Mouse (Mus musculus) liver, embryonic 11.5 days (tissue): ENCODE measurements around the gene Rcsd1. TPM values are rescaled to one million over a fixed set of nuclear protein-coding genes. Genes with fewer than 3 reads are reported as not detected.

ENCODE experiments used
- ATAC-seq: fragments of 200-750 bp; cut with Nextera tagmentation; replicated peaks from 2 replicates; pipeline ENCODE4 v1.8.0; 2017; ENCODE audit warnings: moderate number of reproducible peaks, mild to moderate bottlenecking, moderate TSS enrichment, moderate library complexity; ENCODE audit not compliant: low FRiP score
- DNase-seq: peaks from one replicate; pipeline ENCODE4 v3.0.0-alpha.2; 2017; ENCODE audit warnings: low spot score
- H3K27ac ChIP-seq: fragments of 300-500 bp; sonication (generic); 2 replicates; pipeline ENCODE4 v1.5.1; 2014; ENCODE audit warnings: mild to moderate bottlenecking, low read depth, low read length, control low read depth
- H3K27me3 ChIP-seq: fragments of 300-500 bp; sonication (generic); replicated peaks from 2 replicates; pipeline ENCODE4 v1.6.1; 2014; ENCODE audit warnings: low read length, mixed read lengths; ENCODE audit not compliant: control insufficient read depth, insufficient read depth
- H3K36me3 ChIP-seq: fragments of 300-500 bp; sonication (generic); 2 replicates; pipeline ENCODE4 v1.6.1; 2014; ENCODE audit warnings: mild to moderate bottlenecking, low read length, moderate library complexity, mixed read lengths; ENCODE audit not compliant: control insufficient read depth, insufficient read depth
- H3K4me1 ChIP-seq: fragments of 300-500 bp; sonication (generic); replicated peaks from 2 replicates; pipeline ENCODE4 v1.6.1; 2014; ENCODE audit warnings: low read length, mixed read lengths; ENCODE audit not compliant: control insufficient read depth, insufficient read depth
- H3K4me2 ChIP-seq: fragments of 300-500 bp; sonication (generic); 2 replicates; pipeline ENCODE4 v1.6.1; 2014; ENCODE audit warnings: mild to moderate bottlenecking, control low read depth, moderate library complexity
- H3K4me3 ChIP-seq: fragments of 300-500 bp; sonication (generic); 2 replicates; pipeline ENCODE4 v1.5.1; 2014; ENCODE audit warnings: low read depth, low read length, control low read depth
- H3K9ac ChIP-seq: fragments of 300-500 bp; sonication (generic); 2 replicates; pipeline ENCODE4 v1.6.1; 2014; ENCODE audit warnings: low read depth, low read length, control low read depth
- H3K9me3 ChIP-seq: fragments of 300-500 bp; sonication (generic); 2 replicates; pipeline ENCODE4 v1.6.1; 2016; ENCODE audit warnings: low read length, inconsistent platforms, mixed read lengths; ENCODE audit not compliant: control insufficient read depth
- WGBS: fragments of 180-500 bp; shearing (Covaris S2); extraction: QIAGEN DNeasy Blood & Tissue Kit; methylation state at CpG from one replicate; pipeline ENCODE4 v1.1.7; 2014; 5-methylcytosine and 5-hydroxymethylcytosine counted together
- polyA plus RNA-seq: library from polyadenylated mRNA; unstranded; fragments of >200 nt; fragmentation: Nextera tagmentation; extraction: Ambion mirVana; gene quantifications from 2 replicates; pipeline ENCODE4 v1.2.1, GENCODE M21; 2014

Gene Rcsd1
- polyA plus RNA-seq, 1 experiment from 2014 or later = 17.8 TPM

- Histone ChIP-seq H3K36me3 (no peaks in the 10 kb centered on the region), H3K9me3 (no peaks in the 10 kb centered on the region), H3K27ac (peak overlapping the region; percentile 58), H3K9ac (peak overlapping the region; percentile 73), H3K27me3 (peaks cover 11% of the 10 kb centered on the region), H3K4me2 (peak overlapping the region; percentile 97), H3K4me3 (peak overlapping the region; percentile 70), H3K4me1 (peaks cover 38% of the 10 kb centered on the region)
- WGBS = under 1% methylated on average over 47 of the region's 47 CpGs
- ATAC-seq = peak; percentile 64
- DNase-seq = peak; percentile 66
Measured at GRCm38 (mm10) chr1:165707640-165708322, 1.8 kb downstream of the Rcsd1 start.

GRCm38 (mm10) chr1:165707241-165707639 is 2.3 kb downstream of the Rcsd1 start:
- Histone ChIP-seq H3K4me1 (peaks cover 44% of the 10 kb centered on the region), H3K27me3 (peaks cover 13% of the 10 kb centered on the region), H3K36me3 (no peaks in the 10 kb centered on the region), H3K9ac (peak overlapping the region; percentile 73), H3K9me3 (no peaks in the 10 kb centered on the region), H3K4me3 (peak overlapping the region; percentile 70), H3K27ac (peak overlapping the region; percentile 58; the same call in 1 of the 2 replicates), H3K4me2 (peak overlapping the region; percentile 97)
- ATAC-seq (no peak), DNase-seq (no peak)
- WGBS = 9% methylated on average over 10 of the region's 10 CpGs

DNA sequence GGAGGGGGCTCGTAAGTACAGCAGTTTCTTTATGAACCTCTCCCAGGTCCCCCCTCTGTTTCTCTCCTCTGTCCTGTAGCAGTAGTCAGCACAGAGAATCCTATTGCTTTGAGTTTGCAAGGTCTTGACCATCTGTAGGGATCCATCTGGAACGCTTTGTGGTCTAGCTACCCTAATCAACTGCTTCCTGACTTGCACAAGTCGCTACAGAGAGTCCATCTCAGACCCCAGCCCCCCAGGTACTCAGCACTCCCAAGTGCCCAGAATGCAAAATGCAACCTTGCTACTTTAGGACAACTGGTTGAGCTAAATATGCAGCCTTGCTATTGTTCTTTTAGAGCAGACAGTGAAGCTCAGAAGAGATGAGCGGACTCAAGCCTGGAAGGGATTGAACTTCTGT is 3.1 kb downstream of the Rcsd1 start:
- peak overlapping the region; percentile 70; the same call in 1 of the 2 replicates for H3K4me3 ChIP-seq
- H3K36me3 ChIP-seq = no peaks in the 10 kb centered on the region
- H3K4me1 ChIP-seq = peaks cover 51% of the 10 kb centered on the region
- peak overlapping the region; percentile 97 for H3K4me2 ChIP-seq
- DNase-seq = no peak
- peaks cover 16% of the 10 kb centered on the region for H3K27me3 ChIP-seq
- no peaks in the 10 kb centered on the region for H3K9me3 ChIP-seq
- H3K9ac ChIP-seq = no peak overlapping the region
- WGBS = 38% methylated on average over 4 of the region's 4 CpGs
- ATAC-seq = no peak
- no peak overlapping the region for H3K27ac ChIP-seq

DNA sequence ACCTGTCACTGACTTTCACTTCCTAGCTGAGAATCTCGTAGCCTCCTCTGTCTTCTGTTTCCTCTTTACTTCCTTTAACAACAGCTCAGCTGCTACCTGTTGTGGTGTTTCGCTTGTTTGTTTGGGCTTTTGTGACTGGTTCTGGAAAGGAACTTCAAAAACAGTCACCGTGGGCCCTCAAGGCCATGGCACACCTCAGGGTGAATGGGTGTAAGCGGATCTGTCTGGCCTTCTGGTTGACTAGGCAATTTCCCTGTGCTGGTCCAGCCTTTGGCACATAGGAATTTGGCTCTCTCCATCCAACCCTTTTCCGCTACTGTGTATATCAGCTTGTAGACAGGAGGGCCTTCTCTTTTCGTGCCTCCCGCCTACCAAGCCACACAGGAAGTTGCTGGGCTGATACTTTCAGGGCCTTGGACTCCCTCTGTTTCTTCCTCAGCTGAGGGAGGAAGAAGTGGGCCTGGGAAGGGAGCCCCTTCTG is 3.6 kb downstream of the Rcsd1 start:
- DNase-seq = no peak
- WGBS = 52% methylated on average over 7 of the region's 7 CpGs
- Histone ChIP-seq H3K4me1 (peaks cover 57% of the 10 kb centered on the region), H3K4me2 (peak overlapping the region; percentile 97), H3K27me3 (peaks cover 19% of the 10 kb centered on the region), H3K4me3 (no peak overlapping the region), H3K27ac (no peak overlapping the region), H3K36me3 (no peaks in the 10 kb centered on the region), H3K9ac (no peak overlapping the region), H3K9me3 (no peaks in the 10 kb centered on the region)
- no peak for ATAC-seq

DNA sequence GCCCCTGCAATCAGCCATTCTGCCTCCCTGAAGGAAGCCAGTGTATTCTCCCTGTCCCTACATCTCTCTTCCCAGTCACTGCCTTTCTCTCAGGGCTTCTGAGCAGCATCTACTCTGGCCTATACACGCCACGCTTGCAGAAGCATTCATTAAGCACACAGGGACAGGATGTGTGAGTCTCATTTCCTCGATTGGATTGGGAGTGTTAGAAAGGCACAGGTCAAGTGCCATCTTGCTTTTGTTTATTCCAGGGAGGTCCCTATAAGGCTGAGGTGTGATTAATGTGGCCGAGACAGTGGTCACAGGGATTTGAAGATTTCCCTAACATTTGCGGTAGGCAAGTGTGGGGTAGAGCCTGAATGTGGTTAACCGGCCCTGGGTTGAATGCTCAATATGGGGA is 4.2 kb downstream of the Rcsd1 start:
- H3K9me3 ChIP-seq = no peaks in the 10 kb centered on the region
- H3K4me1 ChIP-seq = peaks cover 62% of the 10 kb centered on the region
- peaks cover 19% of the 10 kb centered on the region for H3K27me3 ChIP-seq
- DNase-seq (no peak), ATAC-seq (no peak)
- H3K4me3 ChIP-seq = no peak overlapping the region
- H3K9ac ChIP-seq = no peak overlapping the region
- 57% methylated on average over 6 of the region's 6 CpGs for WGBS
- no peak overlapping the region for H3K27ac ChIP-seq
- peak overlapping the region; percentile 97; the same call in 1 of the 2 replicates for H3K4me2 ChIP-seq
- H3K36me3 ChIP-seq = no peaks in the 10 kb centered on the region

- no peak for DNase-seq
- Histone ChIP-seq H3K4me1 (peaks cover 62% of the 10 kb centered on the region), H3K27me3 (peaks cover 19% of the 10 kb centered on the region), H3K4me2 (no peak overlapping the region), H3K9me3 (no peaks in the 10 kb centered on the region), H3K27ac (no peak overlapping the region), H3K36me3 (no peaks in the 10 kb centered on the region), H3K4me3 (no peak overlapping the region), H3K9ac (no peak overlapping the region)
- 83% methylated on average over 3 of the region's 3 CpGs for whole genome bisulfite sequencing
- no peak for ATAC-seq
Measured at GRCm38 (mm10) chr1:165704841-165705240, 4.7 kb downstream of the Rcsd1 start.

DNA sequence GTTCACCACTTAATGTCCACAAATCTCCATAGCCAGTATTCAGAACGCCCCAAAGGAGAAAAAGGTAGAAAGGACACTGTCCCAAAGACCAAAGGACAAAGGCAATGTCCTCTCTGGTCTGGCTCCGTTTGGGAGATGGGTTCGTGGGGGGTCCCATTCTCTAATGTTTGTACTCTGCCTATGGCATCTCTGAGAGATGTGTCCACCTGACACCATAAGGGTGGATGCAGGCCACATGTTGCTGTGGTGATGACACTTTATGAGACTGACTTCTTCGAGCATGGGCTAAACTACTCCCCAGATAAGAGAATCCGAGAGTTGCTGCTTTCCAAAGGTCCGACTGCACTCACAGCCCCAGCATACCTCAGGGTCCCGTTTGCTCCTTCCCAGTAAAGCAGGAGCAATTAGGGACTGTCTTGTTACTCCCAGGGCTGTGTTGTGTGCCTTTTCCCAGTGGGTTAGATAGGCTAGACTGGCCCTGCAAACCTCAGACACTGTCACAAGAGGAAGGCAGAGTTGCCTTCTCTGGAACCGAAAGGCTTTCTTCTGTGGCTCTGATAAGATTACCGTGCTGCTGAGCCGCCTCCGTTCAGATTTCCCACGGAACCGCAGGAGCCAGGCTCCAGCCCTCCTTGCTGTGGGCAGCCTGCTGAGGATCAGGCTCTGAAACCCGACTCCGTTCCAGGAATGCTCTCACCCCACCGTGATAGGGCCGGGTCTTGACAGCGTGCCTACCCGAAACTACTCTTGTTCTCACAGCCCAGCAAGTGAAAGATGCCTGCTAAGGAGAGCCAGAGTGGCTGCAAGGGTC is 7.1 kb downstream of the Rcsd1 start:
- 0 out of 2 replicates have a peak, but pooled peaks have one; percentile 14 for ATAC-seq
- Histone ChIP-seq H3K9ac (no peak overlapping the region), H3K4me3 (peak overlapping the region; percentile 13; the same call in 1 of the 2 replicates), H3K27me3 (peaks cover 10% of the 10 kb centered on the region; the same call in 1 of the 2 replicates), H3K4me1 (peaks cover 45% of the 10 kb centered on the region), H3K9me3 (no peaks in the 10 kb centered on the region), H3K27ac (no peak overlapping the region), H3K36me3 (no peaks in the 10 kb centered on the region), H3K4me2 (peak overlapping the region; percentile 47)
- DNase-seq = no peak
- WGBS = 19% methylated on average over 19 of the region's 19 CpGs

DNA sequence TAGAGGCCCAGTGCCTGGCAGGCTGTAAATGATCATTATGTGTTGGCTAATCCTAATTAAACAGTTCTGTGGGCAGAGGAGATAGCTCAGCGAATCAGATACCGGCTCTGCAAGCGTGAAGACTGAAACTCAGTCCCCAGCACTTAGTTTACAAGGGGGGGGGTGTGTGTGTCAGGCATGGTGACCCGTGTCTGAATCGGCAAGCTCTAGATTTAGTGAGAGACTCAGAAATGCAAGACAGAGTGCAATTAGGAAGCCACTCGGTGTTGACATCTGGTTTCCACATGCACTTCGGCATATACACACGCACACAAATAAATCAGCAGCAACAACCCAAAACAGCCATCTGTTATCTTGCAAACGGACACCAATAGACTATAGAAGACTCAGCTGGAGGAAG is 8.0 kb downstream of the Rcsd1 start:
- Histone ChIP-seq H3K9ac (no peak overlapping the region), H3K27me3 (peaks cover 10% of the 10 kb centered on the region; the same call in 1 of the 2 replicates), H3K4me1 (peaks cover 38% of the 10 kb centered on the region), H3K9me3 (no peaks in the 10 kb centered on the region), H3K27ac (no peak overlapping the region), H3K4me2 (peak overlapping the region; percentile 38; the same call in 1 of the 2 replicates), H3K36me3 (no peaks in the 10 kb centered on the region), H3K4me3 (no peak overlapping the region)
- DNase-seq = no peak
- WGBS = 38% methylated on average over 9 of the region's 9 CpGs
- ATAC-seq = no peak
